Mouse (Mus musculus) large intestine, adult 2 months (tissue): ENCODE results near the gene Rubcn. TPM values are rescaled to one million over a fixed set of nuclear protein-coding genes. Genes with fewer than 3 reads are reported as not detected.
"Not testable (repeated sequence)": the region's sequence is repeated elsewhere in the genome, so short reads cannot be mapped to it uniquely, and the experiment has no call there.

Source experiments
- DNase-seq: peaks from one replicate; pipeline ENCODE4 v3.0.0-alpha.2; 2012; ENCODE audit warnings: low read depth, low spot score
- WGBS: fragments of 180-500 bp; shearing (Covaris S2); methylation state at CpG from one replicate; pipeline ENCODE4 v1.1.7; 2018; 5-methylcytosine and 5-hydroxymethylcytosine counted together
- polyA plus RNA-seq: library from polyadenylated mRNA; depleted of rRNA; stranded (reverse); fragments of >200 nt; gene quantifications from 2 replicates; pipeline ENCODE4 v1.2.3, GENCODE M21; 2012; rRNA removed

The Rubcn gene
- 21.7 and 28.2 TPM in 2 replicates for polyA plus RNA-seq

DNA sequence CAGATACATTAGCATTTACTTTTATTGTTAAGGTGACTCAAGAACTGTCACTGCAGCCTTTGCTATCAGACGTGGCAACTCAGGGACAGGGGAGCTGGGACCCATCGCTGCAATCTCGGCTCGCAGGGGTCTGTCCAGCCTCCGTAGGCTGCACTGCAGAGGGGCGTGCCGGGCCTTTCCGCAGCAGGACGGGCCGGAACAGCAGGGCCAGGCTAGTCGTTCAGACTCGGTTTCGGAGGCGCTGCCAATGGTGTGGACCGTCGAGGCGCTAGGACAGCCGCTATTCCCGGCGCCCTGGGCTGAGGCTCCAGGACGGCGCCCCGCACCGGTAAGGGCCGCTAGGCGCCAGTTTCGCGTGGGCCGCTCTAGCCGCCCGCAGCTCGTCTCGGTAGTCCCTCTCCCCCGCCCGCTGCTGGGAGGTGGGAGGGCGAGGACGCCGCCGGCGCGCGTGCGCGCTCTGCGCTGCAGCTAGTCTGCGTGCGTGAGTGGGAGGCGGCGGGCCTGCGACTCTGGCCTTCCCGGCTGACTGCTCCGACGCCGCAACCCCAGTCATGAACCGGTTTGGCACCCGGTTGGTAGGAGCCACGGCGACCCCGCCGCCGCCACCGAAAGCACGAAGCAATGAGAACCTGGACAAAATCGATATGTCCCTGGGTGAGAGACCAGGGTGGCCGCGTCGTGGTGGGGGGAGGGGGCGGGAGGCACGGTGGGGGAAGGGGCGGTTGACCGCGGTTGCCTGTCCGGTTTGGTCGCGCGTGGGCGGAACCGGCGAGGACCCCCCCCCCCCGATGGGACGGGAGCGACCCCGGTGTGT is at the start of gene Rubcn, which contains the start of gene Fyttd1:
Gene Rubcn, minus strand, starts transcription at position 424 of the 814 bp plus-strand sequence.
Gene Fyttd1, plus strand, starts transcription at position 158 of the 814 bp plus-strand sequence.
- DNase-seq = no peak
- WGBS = 1% methylated on average over 77 of the region's 83 CpGs

DNA sequence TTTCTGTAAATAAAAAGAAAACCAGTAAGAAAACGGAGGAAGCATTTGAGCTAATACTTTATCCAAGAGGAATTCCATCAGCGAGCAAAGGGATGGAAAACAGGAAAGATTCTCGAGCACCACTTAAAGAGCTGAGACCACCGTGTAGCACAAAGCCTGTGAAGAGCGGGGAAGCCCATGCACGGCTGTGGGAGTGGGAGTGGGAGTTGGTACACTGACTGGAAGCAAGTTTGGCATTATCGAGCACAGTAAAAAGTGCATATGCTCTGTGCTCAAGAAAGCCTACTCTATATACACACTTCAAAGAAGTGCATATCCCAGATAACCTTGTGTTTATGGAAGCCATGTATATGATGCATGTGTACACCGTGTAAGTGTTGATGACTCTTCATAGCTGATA is 49.5 kb upstream of the Rubcn start:
- WGBS = 91% methylated on average over 8 of the region's 8 CpGs
- no peak for DNase-seq

DNA sequence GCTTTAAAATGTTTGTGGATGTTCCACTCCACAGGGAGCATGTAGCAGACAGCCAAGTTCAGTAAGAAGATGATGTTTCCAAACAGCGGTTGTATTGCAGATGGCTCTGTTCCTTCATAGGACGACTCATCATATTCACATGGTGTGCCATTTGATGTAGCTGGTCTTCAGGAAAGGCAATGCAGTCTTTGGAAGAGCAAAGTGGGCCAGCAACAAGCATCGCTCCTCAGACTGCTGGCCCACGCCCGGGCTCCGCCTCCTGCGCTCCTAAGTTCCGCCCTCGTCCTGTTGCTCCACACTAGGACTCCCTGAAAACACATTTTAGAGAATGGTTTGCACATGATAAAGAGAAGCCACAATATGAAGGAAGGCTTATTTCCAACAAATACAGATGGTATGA is 49.1 kb upstream of the Rubcn start:
- 94% methylated on average over 9 of the region's 9 CpGs for WGBS
- DNase-seq = not testable (repeated sequence)

DNA sequence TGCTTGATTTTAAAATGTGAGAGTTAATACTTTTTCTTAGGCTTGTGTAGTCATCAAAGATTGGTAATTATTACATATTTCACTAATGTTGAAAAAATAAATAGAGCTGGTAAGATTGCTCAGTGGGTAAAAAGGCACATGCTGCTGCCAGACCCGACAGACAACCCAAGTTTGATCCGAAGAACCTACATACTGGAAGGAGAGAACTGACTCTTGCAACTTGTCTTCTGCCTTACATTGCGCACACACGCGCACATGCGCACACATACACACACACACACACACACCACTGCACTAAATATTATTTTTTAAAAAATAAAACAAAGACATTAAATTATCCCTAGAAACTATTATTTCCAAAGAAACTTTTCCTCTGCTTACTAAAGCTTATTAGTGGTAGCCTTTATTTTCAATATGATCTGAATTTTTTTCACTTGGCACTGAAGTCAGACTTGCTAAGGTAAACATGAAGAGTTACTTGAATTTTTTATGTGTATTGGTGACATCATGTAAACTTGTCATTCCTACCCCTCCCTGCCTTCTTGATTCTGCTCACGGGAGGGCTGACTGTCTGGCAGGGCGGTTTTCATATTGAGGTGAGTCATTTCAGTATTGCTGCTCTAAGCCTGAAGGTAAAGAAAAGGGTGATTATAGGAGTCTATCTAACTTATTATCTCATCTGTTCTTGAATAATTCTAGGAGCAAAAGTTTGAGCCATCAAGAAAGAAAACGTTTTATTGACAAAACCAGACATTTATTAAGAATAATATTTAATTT is 37.9 kb upstream of the Rubcn start:
- 53% methylated on average over 9 of the region's 9 CpGs for WGBS
- no peak for DNase-seq

DNA sequence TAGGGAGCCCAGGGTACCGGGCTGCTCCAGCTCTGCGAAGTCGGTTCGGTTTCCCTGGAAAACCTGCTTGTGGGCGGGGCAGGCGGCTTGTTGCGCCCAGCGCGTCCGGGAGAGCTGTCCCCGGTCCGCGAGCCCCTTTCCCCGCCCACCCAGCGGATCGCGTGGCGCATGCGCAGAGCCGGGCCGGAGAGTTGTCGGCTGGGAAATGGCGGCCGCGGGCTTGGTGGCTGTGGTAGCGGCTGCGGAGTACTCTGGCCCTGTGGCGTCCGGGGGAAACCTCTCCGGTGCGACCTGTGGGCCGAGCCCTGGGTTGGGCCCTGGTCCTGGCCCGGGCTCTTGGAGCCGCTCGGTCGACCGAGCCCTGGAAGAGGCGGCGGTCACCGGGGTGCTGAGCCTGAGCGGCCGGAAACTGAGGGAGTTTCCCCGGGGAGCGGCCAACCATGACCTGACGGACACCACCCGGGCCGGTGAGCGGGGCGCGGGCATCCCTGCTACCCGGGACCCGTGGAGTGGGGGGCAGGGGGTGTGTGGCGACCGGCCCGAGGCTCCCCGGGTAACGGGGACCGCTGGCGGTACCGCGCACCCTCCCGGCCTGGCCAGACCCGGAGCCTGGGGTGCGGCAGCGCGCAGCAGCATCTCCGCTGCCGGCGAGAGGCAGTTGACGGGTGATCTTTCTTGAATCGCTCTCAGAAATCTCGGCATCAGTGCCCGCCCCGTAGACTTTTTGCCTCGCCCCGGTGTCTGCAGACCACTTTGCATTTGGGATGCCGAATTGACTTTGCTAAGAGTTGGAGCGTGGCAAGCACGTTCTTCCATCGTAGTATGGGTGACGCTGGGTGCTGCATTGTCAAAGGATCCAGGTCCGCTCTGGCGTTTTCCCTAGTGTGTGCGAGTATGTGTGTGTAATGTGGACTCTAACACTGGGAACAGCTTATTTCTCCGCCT is 36.6 kb upstream of the Rubcn start, which contains the start of gene Lrch3:
Gene Lrch3, plus strand, starts transcription at position 164 of the 945 bp plus-strand sequence.
- WGBS = under 1% methylated on average over 85 of the region's 85 CpGs
- peak; percentile 73 for DNase-seq

DNA sequence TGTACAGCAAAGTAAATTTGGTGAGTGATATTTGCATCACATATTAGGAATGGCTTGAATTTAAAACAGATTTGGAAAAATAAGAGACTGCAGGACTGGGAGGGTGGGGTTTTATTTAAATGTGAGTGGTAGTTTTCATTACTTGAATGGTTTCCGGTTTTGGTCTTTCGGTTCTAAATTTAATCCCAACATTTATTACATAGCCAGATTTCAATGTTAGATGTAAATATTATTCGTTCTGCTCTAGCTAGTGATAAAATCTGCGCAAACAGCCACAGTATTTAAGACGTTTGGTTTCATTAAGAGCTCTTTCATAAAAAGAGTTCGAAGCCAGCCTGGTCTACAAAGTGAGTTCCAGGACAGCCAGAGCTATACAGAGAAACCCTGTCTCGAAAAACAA is 35.6 kb upstream of the Rubcn start:
- no peak for DNase-seq
- WGBS = 35% methylated on average over 7 of the region's 7 CpGs

DNA sequence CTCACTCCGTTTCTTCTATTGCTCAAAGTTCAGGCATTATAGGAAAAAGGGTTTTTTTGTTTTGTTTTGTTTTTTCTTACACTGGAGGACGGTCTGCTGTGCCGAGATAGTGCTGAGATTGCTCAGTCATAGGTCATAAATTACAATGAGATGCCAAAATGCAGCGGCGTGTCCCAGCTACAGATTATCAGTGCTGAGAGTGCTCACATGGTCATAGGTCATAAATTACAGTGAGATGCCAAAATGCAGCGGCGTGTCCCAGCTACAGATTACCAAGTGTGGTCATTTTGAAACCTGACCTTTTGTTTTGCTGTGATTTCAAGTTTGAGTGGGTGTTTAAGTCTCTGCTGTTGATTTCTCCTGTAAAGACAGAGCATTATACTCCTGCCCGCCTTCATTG is 29.2 kb upstream of the Rubcn start:
- 57% methylated on average over 8 of the region's 8 CpGs for WGBS
- DNase-seq = no peak

DNA sequence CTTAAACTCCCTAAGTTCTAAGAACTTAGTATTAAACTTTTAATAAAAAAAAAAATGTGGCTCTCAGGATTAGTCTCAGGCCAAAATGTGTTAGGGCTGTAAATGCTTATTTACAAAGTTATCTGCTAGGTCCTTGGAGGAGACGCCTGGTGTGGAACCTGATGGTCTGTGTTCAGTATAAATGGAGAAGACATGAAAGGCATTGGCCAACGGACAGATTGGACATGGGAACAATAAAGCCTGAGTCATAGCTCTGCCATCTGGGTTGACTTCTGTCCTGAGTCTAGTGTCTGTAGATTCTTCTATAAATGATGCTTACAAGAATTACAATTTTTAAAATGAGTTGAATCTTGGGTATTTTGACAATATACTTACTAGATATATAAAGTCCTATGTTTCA is 28.6 kb upstream of the Rubcn start:
- 49% methylated on average over 2 of the region's 2 CpGs for WGBS
- DNase-seq = no peak

DNA sequence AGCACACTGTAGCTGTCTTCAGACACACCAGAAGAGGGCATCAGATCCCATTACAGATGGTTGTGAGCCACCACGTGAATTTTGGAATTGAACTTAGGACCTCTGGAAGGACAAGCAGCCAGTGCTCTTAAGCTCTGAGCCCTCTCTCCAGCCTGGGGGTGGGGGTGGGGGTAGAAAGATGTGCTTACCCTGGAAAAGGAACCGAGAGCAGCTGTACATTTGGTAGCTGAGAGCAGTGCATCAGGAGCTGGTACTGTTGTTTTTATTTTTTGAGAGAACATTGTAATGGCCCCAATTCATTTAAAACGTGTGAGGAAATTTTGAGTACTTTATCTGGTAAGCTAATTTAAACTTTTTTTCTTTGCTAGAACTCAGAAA is 24.5 kb upstream of the Rubcn start:
- 66% methylated on average over 3 of the region's 3 CpGs for WGBS

DNA sequence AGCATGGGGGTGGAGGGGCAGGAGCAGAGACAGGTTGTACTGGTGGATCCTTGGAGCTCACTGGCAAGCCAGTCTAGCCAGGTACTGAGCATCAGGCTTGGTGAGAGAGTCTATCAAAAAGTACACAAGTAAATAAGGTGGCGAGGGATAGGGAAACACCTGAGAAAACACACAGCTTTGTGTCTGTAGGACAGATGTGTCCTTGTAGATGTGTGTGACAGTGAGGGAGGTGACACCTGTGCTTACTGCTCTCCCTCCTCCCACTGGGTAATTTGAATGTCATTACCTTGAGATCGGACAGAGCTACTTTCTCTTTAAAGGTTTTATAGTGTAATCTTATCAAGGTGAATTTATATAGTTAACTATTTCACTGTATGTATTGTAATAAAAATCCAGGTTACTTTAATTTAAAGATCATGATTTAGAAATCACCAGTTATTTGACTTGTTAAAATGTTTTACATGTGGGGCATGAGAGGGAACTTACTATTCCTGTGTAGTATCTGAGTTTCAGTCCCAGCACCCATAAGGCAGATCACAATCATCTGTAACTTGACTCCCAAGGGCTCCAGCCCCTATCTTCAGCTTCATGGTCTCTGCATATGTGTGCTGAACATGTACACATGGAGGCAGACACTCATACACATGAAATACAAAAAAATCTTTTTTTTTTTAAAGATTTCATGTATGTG is 23.9 kb upstream of the Rubcn start:
- no peak for DNase-seq
- 40% methylated on average over 2 of the region's 2 CpGs for WGBS

More for the DNA sequence above, 24.5 kb upstream of the Rubcn start:
- no peak for DNase-seq

DNA sequence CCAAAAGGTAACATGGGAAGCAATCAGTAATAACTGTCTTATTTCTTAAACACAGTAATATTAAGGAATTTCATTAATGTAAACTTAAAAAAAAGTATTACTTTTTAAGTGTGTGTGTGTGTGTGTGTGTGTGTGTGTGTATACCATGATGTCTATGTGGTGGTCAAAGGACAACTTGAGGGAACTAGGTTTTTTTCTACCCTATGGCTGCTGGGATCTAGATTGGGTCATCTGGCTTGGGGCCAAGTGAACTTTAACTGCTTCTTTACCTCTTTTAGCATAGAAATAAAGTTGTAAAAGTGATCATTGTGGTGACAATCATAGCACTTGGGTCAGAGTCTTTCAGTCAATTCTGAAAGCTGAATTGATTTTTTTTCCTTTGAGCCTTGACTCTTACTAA is 18.6 kb upstream of the Rubcn start:
- no peak for DNase-seq

DNA sequence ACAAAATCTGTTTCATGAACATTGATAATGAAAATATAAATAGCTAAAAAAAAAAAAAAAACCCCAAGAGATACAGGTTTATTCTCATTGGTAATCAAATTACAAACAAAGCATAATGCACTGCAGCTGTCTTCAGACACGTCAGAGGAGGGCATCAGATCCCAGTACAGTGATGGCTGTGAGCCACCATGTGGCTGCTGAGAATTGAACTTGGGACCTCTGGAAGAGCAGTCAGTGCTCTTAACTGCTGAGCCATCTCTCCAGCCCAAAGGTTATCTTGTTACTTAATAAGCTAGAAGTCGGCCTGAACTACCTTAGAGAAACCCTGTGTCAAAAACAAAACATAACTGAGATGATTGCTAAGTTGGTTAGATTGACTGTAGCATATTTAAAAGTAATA is 12.3 kb upstream of the Rubcn start:
- DNase-seq = no peak
- WGBS = 57% methylated on average over 2 of the region's 2 CpGs

DNA sequence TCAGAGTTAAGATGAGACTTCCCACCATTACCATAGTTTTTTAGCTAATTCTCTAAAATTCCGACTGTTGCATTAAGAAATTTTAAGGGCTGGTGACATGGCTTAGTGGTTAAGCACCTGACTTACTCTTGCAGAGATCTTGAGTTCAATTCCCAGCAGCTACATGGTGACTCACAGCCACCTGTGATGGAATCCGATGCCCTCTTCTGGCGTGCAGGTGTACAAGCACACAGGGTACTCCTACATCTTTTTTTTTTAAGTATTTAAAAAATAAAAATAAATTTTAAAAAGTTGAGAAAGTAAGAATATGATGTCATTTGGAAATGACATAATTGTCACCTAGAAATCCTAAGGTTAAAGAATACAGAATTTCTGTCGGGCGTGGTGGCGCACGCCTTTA is 10.4 kb upstream of the Rubcn start:
- no peak for DNase-seq
- WGBS = 89% methylated on average over 7 of the region's 7 CpGs

DNA sequence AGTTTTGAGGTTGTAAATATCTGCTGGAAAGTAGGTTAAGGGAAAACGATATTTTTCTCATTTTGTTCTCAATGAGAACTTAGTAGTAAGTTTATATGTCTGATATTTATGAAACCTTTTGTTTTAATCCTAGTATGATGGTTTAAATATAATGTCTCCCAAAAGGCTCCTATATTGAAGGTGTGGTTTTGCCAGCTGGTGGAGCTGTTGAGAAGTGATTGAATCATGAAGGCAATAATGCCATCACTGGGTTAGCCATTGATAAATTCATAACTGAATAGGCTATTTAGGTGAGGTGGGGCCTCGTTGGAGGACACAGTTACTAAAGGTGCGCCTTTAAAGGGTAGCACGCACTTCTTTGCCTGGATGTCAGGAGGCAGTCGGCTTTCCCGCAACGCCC is 4.0 kb upstream of the Rubcn start:
- no peak for DNase-seq
- 57% methylated on average over 7 of the region's 7 CpGs for WGBS

DNA sequence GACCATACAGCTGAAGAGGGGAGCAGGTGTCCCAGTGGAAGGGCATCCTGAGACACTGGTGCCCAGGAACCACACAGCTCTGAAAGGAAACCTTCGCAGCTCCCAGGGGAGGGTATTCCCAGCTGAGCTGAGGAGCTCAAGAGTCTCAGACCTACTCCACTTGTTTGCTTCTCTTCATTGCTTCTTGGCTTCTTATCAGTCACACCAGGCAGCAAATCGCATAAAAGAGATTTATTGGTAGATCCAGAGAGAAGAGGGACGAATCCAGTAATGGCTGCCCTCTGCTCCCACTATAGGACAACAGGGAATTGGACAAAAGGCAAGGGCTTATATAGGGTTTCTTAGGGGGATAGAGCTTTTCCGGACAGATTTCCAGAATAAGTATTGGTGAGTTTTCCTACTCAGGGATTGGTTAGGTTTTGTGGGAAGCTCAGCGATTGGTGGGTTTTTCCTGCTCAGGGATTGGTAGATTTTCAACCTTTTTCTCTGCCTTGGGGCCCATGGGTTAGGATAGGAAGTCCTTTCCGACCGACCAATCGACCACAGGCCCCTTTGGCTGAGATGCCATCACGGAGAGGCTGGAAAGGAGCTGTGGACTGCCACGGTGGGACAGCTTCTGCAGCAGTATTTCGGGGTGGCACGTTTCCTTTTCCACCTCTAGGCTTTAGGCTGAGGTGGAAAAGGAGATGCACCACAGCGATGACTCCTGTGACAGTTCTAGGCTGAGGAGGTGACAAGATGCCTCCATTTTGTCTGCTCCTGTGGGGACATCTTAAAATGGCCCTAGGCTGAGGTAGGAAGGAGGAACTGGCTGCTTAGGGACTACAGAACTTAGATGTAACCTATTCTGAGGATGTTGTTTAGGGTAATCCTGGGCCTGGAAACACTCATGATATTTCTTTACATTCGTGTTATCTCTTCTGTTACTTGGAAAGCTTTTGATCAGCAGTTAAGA is 1.7 kb upstream of the Rubcn start:
- no peak for DNase-seq
- WGBS = 75% methylated on average over 14 of the region's 14 CpGs

DNA sequence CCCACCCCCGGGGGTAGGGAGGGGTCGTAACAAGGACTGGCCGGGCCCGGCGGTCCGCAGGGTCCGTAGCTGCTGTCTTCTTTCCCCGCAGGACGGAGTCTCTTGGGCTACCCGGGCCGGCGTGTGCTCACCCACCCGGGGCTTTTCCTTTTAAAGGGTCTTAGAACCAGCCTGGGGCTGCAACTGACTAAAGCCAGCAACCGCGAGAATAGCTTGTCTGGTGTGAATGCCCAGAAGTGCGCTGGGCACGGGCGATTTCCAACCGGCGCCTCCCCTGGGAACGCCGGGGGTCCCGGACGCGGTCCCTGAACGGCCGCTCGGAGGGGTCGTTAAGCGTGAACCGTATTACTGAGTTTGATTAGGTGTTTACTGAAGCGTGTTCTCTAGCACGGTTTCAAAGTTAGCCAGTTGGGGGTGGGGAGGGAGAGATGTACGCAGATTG is 612 bp upstream of the Rubcn start:
- no peak for DNase-seq
- WGBS = under 1% methylated on average over 34 of the region's 34 CpGs

DNA sequence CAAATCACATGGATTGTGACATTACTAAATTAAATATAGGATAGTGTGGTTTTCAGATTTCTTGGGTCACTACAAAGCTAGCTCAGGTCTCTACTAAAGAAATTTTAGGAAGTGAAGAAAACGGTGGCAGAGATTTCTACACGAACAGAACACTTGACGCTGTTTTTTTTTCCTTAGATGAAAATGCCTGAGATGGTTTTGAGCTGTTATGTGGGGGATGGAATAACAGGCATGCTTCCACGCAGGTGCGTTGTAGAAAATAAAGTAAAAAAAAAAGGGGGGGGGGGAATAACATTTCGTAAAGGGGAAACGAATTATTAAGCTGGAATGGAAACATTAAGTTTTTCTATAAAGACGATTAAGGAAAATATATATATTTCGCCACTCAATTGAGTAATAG is 735 bp downstream of the Rubcn start:
- 14% methylated on average over 9 of the region's 9 CpGs for WGBS
- no peak for DNase-seq

DNA sequence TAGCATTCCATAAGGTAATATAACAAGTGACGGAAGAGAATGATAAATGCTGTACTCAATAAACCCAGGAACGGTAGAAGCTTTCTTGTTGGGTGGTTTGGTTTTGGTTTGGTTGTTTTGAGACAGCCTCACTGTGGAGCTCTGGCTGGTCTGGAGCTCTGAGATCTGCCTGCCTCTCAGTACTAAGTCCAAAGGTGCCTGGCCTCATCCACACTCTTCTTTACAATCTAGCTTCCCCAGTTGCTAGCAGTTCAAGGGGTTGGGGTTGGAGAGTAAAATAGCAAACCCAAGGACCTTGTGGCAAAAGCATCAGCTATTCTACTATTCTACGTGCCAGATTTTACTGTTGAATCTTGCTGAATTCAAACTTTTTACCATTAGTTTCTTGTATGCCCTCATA is 1.7 kb downstream of the Rubcn start:
- no peak for DNase-seq
- WGBS = 78% methylated on average over 3 of the region's 3 CpGs
